Mouse (Mus musculus): ENCODE measurements around the gene Armcx6. TPM values are rescaled to one million over a fixed set of nuclear protein-coding genes. Genes with fewer than 3 reads are reported as not detected.
"Not testable (repeated sequence)": the region's sequence is repeated elsewhere in the genome, so short reads cannot be mapped to it uniquely, and the experiment has no call there.

The Armcx6 gene
- 13.3 and 15.2 TPM in 2 replicates for polyA plus RNA-seq (2014; fragmentation: Nextera tagmentation; extraction: Ambion mirVana)

GRCm38 (mm10) chrX:134750764-134751592, at the start of gene Armcx6:
Gene Armcx6 (minus strand): TSS chrX:134751417.
- peak; percentile 48 for DNase-seq (ENCODE audit: low spot score)
- Histone ChIP-seq H3K36me3 (ENCODE audit: control insufficient read depth, insufficient read depth, low read length) (no peaks in the 10 kb centered on the region), H3K9me3 (ENCODE audit: control insufficient read depth, low read length) (no peaks in the 10 kb centered on the region), H3K27ac (ENCODE audit: low read depth, low read length) (no peak within 1 kb of the TSS), H3K4me2 (peak within 1 kb of the TSS; percentile 78), H3K4me3 (ENCODE audit: low read depth, low read length) (peak within 1 kb of the TSS; percentile 53), H3K27me3 (replicated peaks; ENCODE audit: control insufficient read depth, insufficient read depth, low read length) (peaks cover 9% of the 10 kb centered on the region), H3K4me1 (replicated peaks; ENCODE audit: control insufficient read depth, insufficient read depth, low read length) (0 out of 2 replicates have a peak, but pooled peaks cover 4% of the 10 kb centered on the region), H3K9ac (ENCODE audit: low read depth, low read length) (peak within 1 kb of the TSS; percentile 64)
- 14% methylated on average over 36 of the region's 36 CpGs for WGBS
- peak; percentile 90 for ATAC-seq (replicated peaks; ENCODE audit: low FRiP score)

GRCm38 (mm10) chrX:134787728-134788127, 36.5 kb upstream of the Armcx6 start:
- no peak overlapping the region for H3K4me3 ChIP-seq (ENCODE audit: low read depth, low read length)
- no peaks in the 10 kb centered on the region for H3K36me3 ChIP-seq (ENCODE audit: control insufficient read depth, insufficient read depth, low read length)
- no peak overlapping the region for H3K9ac ChIP-seq (ENCODE audit: low read depth, low read length)
- no peaks in the 10 kb centered on the region for H3K9me3 ChIP-seq (ENCODE audit: control insufficient read depth, low read length)
- no peaks in the 10 kb centered on the region for H3K4me1 ChIP-seq (replicated peaks; ENCODE audit: control insufficient read depth, insufficient read depth, low read length)
- ATAC-seq (replicated peaks; ENCODE audit: low FRiP score) (peak; percentile 81), DNase-seq (ENCODE audit: low spot score) (no peak)
- H3K4me2 ChIP-seq, result no peak overlapping the region
- no peaks in the 10 kb centered on the region for H3K27me3 ChIP-seq (replicated peaks; ENCODE audit: control insufficient read depth, insufficient read depth, low read length)
- H3K27ac ChIP-seq (ENCODE audit: low read depth, low read length), result no peak overlapping the region
- 34% methylated on average over 4 of the region's 4 CpGs for WGBS

- not testable (repeated sequence) for ATAC-seq (replicated peaks; ENCODE audit: low FRiP score); H3K4me2 ChIP-seq; DNase-seq (ENCODE audit: low spot score); H3K27me3 ChIP-seq (replicated peaks; ENCODE audit: control insufficient read depth, insufficient read depth, low read length); H3K9me3 ChIP-seq (ENCODE audit: control insufficient read depth, low read length); H3K27ac ChIP-seq (ENCODE audit: low read depth, low read length); H3K4me3 ChIP-seq (ENCODE audit: low read depth, low read length); H3K9ac ChIP-seq (ENCODE audit: low read depth, low read length); H3K36me3 ChIP-seq (ENCODE audit: control insufficient read depth, insufficient read depth, low read length); H3K4me1 ChIP-seq (replicated peaks; ENCODE audit: control insufficient read depth, insufficient read depth, low read length)
- 49% methylated on average over 3 of the region's 4 CpGs for WGBS
Observed at GRCm38 (mm10) chrX:134763428-134764198, 12.4 kb upstream of the Armcx6 start.

GRCm38 (mm10) chrX:134757293-134757995, 6.2 kb upstream of the Armcx6 start:
- H3K27ac ChIP-seq (ENCODE audit: low read depth, low read length), result no peak overlapping the region
- peaks cover 7% of the 10 kb centered on the region for H3K27me3 ChIP-seq (replicated peaks; ENCODE audit: control insufficient read depth, insufficient read depth, low read length)
- peak overlapping the region; percentile 65 for H3K4me2 ChIP-seq
- H3K36me3 ChIP-seq (ENCODE audit: control insufficient read depth, insufficient read depth, low read length), result no peaks in the 10 kb centered on the region
- H3K9ac ChIP-seq (ENCODE audit: low read depth, low read length), result peak overlapping the region; percentile 75; the same call in 1 of the 2 replicates
- DNase-seq (ENCODE audit: low spot score) (no peak), ATAC-seq (replicated peaks; ENCODE audit: low FRiP score) (no peak; the same call in 1 of the 2 replicates)
- H3K9me3 ChIP-seq (ENCODE audit: control insufficient read depth, low read length), result no peaks in the 10 kb centered on the region
- 22% methylated on average over 13 of the region's 13 CpGs for WGBS
- peak overlapping the region; percentile 67 for H3K4me3 ChIP-seq (ENCODE audit: low read depth, low read length)
- H3K4me1 ChIP-seq (replicated peaks; ENCODE audit: control insufficient read depth, insufficient read depth, low read length), result no peaks in the 10 kb centered on the region; the same call in 1 of the 2 replicates

- H3K27me3 ChIP-seq (replicated peaks; ENCODE audit: control insufficient read depth, insufficient read depth, low read length), result peaks cover 7% of the 10 kb centered on the region
- peak; percentile 89 for ATAC-seq (replicated peaks; ENCODE audit: low FRiP score)
- no peak within 1 kb of the TSS; the same call in 1 of the 2 replicates for H3K27ac ChIP-seq (ENCODE audit: low read depth, low read length)
Observed at GRCm38 (mm10) chrX:134756434-134757292, 5.4 kb upstream of the Armcx6 start, which contains the start of gene Armcx3. Gene Armcx3 (plus strand): TSS chrX:134756595.

GRCm38 (mm10) chrX:134752584-134752983, 1.4 kb upstream of the Armcx6 start:
- Histone ChIP-seq H3K27me3 (replicated peaks; ENCODE audit: control insufficient read depth, insufficient read depth, low read length) (peaks cover 9% of the 10 kb centered on the region), H3K9ac (ENCODE audit: low read depth, low read length) (no peak overlapping the region), H3K36me3 (ENCODE audit: control insufficient read depth, insufficient read depth, low read length) (no peaks in the 10 kb centered on the region), H3K4me2 (no peak overlapping the region), H3K9me3 (ENCODE audit: control insufficient read depth, low read length) (no peaks in the 10 kb centered on the region), H3K27ac (ENCODE audit: low read depth, low read length) (no peak overlapping the region), H3K4me3 (ENCODE audit: low read depth, low read length) (no peak overlapping the region), H3K4me1 (replicated peaks; ENCODE audit: control insufficient read depth, insufficient read depth, low read length) (0 out of 2 replicates have a peak, but pooled peaks cover 4% of the 10 kb centered on the region)
- WGBS, result 44% methylated on average over 4 of the region's 4 CpGs
- no peak for ATAC-seq (replicated peaks; ENCODE audit: low FRiP score)
- DNase-seq (ENCODE audit: low spot score), result no peak

More at GRCm38 (mm10) chrX:134756434-134757292, 5.4 kb upstream of the Armcx6 start, which contains the start of gene Armcx3:
- Histone ChIP-seq H3K4me1 (replicated peaks; ENCODE audit: control insufficient read depth, insufficient read depth, low read length) (no peaks in the 10 kb centered on the region; the same call in 1 of the 2 replicates), H3K36me3 (ENCODE audit: control insufficient read depth, insufficient read depth, low read length) (no peaks in the 10 kb centered on the region), H3K4me3 (ENCODE audit: low read depth, low read length) (peak within 1 kb of the TSS; percentile 67), H3K9ac (ENCODE audit: low read depth, low read length) (peak within 1 kb of the TSS; percentile 75), H3K4me2 (peak within 1 kb of the TSS; percentile 65), H3K9me3 (ENCODE audit: control insufficient read depth, low read length) (no peaks in the 10 kb centered on the region)
- 20% methylated on average over 46 of the region's 46 CpGs for WGBS
- DNase-seq (ENCODE audit: low spot score), result peak; percentile 40

GRCm38 (mm10) chrX:134751910-134752309, 693 bp upstream of the Armcx6 start:
- ATAC-seq (replicated peaks; ENCODE audit: low FRiP score) (no peak), DNase-seq (ENCODE audit: low spot score) (no peak)
- H3K9ac ChIP-seq (ENCODE audit: low read depth, low read length), result no peak overlapping the region
- peaks cover 9% of the 10 kb centered on the region for H3K27me3 ChIP-seq (replicated peaks; ENCODE audit: control insufficient read depth, insufficient read depth, low read length)
- H3K9me3 ChIP-seq (ENCODE audit: control insufficient read depth, low read length), result no peaks in the 10 kb centered on the region
- WGBS, result 45% methylated on average over 2 of the region's 2 CpGs
- H3K27ac ChIP-seq (ENCODE audit: low read depth, low read length), result no peak overlapping the region
- H3K4me2 ChIP-seq, result no peak overlapping the region
- H3K4me3 ChIP-seq (ENCODE audit: low read depth, low read length), result no peak overlapping the region
- 0 out of 2 replicates have a peak, but pooled peaks cover 4% of the 10 kb centered on the region for H3K4me1 ChIP-seq (replicated peaks; ENCODE audit: control insufficient read depth, insufficient read depth, low read length)
- H3K36me3 ChIP-seq (ENCODE audit: control insufficient read depth, insufficient read depth, low read length), result no peaks in the 10 kb centered on the region
